Mouse (Mus musculus) embryo, embryonic 11.5 days (tissue): ENCODE measurements around the gene Gm9964.
"Not testable (repeated sequence)": the region's sequence is repeated elsewhere in the genome, so short reads cannot be mapped to it uniquely, and the experiment has no call there.

Experiments
- DNase-seq: peaks from one replicate; pipeline ENCODE4 v3.0.0-alpha.2; 2012; ENCODE audit warnings: low read depth, low spot score

Gene Gm9964

DNA sequence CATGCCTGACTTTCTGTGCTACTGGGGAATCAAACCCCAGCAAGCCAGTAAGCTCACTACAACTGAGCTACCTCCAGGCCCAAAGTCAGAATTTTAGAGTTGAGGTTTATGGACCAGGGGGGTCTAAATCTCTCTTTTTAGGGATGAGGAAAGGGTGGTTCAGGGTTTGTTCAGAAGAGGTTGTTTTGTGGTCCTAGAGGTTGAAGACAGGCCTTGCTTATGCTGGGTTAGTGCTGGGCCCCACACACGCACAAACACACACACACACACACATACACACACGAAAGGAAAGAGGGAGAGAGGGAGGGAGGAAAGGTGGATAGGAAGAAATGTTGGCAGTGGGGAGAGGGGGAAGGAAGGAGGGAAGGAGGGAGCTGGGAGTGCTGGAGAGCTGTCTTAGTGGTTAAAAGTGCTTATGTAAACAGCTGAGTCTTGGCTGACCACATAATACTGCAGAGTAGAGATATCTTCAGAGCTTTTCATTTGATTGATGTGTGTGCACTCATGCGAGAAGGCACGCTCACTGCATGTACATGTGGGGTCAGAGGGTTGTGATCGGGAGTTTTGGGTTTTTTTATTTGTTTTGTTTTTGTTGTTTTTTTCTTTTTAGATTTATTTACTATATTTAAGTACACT is at the start of gene Gm9964:
Gm9964 (minus strand) TSS at position 51 of the 636 bp plus-strand sequence.
- no peak for DNase-seq

GRCm38 (mm10) chr11:79339808-79340781 is 43.4 kb upstream of the Gm9964 start:
- peak; percentile 42 for DNase-seq

- DNase-seq = peak; percentile 96
These were observed 42.6 kb upstream of the Gm9964 start, which contains the start of gene Nf1 for GRCm38 (mm10) chr11:79339234-79339807. Gene Nf1 (plus strand): TSS chr11:79339693.

- no peak for DNase-seq
These were observed 41.9 kb upstream of the Gm9964 start for GRCm38 (mm10) chr11:79338621-79339020.

- DNase-seq = no peak
These were observed 40.1 kb upstream of the Gm9964 start for GRCm38 (mm10) chr11:79336722-79337267.

DNA sequence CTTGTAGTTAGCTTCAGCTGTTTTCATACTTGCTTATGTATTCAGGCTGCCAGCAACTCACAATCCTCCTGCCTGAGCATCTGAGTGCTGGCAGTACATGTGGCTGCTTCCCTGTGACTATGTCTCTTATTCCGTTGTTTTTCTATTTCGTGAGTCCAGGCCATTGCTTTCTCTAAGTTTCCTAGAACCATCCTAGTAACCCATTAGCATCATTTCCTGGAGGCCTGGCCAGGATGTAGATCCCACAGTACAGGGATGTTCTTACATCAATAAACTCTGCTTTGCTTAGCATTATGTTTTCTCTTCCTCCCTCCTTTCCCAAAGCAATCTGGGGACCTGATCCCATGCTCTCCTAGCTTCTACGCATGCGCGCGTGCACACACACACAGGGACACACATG is 38.4 kb upstream of the Gm9964 start:
- no peak for DNase-seq

GRCm38 (mm10) chr11:79329585-79329984 is 32.9 kb upstream of the Gm9964 start:
- DNase-seq = no peak

DNA sequence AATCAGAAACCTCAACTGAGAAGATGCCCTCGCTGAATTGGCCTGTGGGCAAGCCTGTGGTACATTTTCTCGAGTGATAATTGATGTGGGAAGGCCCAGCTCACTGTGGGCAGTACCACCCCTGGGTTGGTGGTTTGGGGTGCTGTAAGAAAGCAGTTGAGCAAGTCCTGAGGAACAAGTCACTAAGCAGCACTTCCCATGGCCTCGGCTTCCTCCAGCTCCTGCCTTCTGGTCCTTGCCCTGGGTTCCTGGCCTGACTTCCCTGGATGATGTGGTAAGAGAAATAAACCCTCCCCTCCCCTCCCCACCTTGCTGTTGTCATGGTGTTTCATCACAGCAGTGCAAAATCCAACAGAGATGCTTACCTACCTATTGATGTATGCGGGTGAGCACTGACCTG is 31.4 kb upstream of the Gm9964 start:
- DNase-seq = no peak

- DNase-seq = no peak
These were observed 30.4 kb upstream of the Gm9964 start for GRCm38 (mm10) chr11:79327106-79327505.

DNA sequence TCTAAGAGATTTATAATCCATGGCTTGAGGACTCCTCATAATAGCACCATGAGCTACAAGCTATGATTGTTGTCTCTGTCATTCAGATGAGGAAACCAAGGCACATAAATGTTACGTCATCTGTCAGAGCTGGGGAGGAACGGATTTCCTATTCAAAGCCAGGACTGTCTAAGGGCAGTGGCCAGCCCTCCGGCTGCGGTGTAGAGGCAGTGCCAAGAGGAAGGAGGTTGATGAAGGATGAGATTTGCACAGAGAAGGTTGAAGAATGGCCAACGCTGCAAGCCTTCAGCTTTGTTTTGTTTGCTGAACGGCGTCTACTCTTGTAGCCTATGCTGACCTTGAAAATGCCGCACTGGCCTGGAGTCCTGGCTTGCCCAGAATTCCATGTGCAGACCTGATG is 29.0 kb upstream of the Gm9964 start:
- no peak for DNase-seq

DNA sequence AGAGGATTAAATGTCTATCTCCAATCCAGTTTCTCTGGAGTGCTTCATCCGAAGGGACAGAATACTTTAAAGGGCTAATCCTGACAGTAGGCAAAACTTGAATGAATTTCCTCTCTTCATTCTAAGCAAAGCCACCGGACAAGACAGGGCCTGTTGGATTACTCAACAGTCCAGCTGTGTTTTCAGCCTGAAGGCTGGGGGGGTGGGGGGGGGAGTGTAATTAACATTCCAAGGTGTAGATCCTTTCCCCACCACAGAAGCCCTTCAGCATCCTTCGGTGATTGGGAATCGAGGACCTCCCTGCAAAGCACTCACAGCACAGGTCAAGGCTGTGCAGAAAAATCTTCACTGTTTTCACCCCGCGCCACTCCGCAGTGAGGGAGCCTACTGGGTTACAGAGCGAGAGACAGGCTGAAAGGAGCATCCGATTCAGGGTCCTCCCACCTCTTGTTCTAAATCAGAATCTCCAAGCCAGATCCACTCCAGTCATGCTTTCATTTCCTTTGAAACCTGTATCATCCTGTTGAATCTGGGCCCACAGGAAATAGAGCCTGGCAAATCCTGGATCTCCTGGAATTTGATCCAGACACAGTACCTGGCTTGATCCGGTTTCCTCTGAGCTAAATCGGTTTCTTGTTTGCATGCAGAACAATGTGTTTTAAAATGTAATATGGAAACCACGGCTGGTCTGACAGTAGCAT is 27.4 kb upstream of the Gm9964 start:
- DNase-seq = no peak

DNA sequence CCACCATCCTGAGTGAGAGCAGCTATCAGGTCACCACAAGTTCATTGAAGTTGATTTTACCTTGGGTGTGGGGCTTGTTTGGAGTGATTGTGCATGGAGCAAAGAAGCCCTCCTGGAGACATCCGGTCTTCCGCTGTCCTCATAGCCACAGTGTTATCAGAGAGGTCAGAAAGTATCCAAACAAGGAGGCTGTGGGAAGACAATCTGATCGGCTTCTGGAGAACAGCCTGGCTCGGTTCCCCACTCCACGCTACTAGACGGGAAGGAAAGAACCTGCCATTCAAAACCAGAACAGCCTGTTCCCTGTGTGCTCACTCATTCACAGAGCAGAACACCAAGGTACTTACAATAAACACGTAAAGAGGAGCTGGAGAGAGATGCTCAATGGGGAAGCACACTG is 23.1 kb upstream of the Gm9964 start:
- no peak for DNase-seq

DNA sequence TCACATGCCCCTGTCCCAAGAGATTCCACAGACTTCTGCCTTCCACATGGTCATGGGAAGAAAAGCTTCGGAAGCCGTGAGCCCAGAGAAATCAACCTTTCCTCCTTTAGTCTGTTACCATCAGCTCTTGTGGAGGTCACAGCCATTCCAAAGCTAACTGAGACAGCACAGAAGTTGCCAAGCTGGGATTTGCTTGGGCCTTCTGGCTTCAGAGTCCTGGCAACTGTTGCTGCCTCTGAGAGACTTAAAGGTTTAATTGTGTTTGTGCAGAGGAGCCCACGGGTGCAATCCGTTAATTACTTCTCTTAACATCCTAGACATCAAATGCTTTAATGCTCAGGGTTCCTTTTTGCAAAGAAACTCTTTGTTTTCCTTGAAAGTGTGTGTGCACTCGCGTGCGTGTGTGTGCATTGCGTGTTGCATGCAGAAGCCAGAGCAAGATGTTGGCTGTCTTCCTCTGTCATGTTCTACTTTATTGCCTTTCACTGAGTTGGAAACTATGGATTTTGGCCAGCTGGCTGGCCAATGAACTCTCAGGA is 20.2 kb upstream of the Gm9964 start:
- no peak for DNase-seq

DNA sequence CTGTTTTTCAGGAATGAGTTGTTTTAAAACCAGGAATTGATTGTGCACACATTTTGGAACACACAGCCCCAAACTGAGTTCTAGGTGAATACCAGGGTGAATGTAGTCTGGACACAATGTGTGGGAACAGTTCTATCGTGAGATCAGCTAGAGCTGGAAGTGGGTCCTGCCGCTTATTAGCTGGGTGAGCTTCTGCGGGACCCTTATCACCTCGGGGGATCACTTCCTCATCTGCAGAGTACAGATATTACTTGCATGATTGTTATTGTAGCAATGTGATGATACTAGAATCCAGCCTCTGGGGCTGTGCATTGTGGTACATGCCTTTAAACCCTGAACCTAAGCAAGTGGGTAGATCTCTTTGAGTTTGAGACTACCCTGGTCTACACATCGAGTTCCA is 13.8 kb upstream of the Gm9964 start:
- no peak for DNase-seq

GRCm38 (mm10) chr11:79307560-79308200 is 11.0 kb upstream of the Gm9964 start:
- no peak for DNase-seq

- DNase-seq = no peak
These were observed 10.3 kb upstream of the Gm9964 start for GRCm38 (mm10) chr11:79306996-79307395.

GRCm38 (mm10) chr11:79306510-79306909 is 9.8 kb upstream of the Gm9964 start:
- DNase-seq = no peak

DNA sequence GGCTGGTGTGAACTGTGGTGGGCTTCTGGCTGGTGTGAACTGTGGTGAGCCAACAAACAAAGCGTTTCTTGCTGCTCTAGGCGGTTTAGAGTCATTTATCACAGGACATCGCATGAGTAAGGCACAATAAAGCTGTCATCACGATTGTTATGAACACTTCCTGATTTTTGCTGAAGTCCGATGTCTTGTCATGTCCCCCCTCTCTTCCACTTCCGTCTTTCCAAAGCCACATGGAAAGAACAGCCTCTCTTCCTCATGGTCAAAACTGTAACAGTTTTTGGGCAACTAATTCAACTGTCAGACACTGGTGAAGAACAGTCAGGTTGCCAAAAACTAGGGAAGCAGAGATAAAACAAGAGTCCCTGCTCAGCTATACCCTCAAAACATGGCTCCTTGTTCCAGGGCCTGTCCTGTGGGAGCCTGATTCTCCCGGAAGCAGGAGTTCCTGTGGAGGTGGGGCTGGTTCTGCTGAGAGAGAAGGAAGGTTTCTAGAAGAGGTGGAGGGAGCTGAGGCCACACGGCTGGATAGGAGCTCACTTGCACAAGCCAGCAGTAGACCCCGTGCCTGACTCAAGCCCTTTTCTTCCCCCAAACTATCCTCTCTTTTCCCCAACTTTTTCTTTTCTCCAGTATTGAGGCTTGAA is 9.1 kb upstream of the Gm9964 start:
- DNase-seq = no peak

GRCm38 (mm10) chr11:79304245-79304644 is 7.5 kb upstream of the Gm9964 start:
- not testable (repeated sequence) for DNase-seq

GRCm38 (mm10) chr11:79303109-79303508 is 6.4 kb upstream of the Gm9964 start:
- no peak for DNase-seq
